Mouse (Mus musculus): ENCODE measurements at regions not wholly inside any gene's neighbourhood (a gene's known extent, or its start where the extent isn't known, plus 50 kb on each side); places are given as distances from the start of the nearest gene placed in this dataset.

DNA sequence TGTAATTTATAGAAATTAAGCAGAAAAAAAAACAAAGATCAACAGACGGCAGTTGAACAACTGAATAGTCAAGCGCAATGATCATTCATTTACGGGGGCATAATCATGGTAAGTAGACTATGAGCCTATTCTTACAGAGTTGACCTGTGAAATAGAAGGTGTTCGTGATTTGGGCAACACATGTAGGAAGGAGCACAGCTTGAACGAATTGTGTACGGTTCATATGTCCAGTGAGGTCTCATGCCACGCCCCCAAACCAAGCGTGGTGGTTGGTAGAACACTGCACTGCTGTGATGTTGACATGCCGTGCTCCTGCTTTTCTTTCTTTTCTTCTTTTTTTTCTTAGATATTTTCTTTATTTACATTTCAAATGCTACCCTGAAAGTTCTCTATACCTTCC lies 563.1 kb downstream of the Etv1 start:
- TF ChIP-seq POLR2A (IDR thresholded peaks at IDR 0.05; ENCODE audit: extremely low read depth, insufficient read depth, low read length) (no peak), CTCF (IDR thresholded peaks at IDR 0.05; ENCODE audit: low read depth, low read length) (no peak)
